Mouse (Mus musculus): ENCODE measurements around the gene Cdkn1c.

Gene Cdkn1c

GRCm38 (mm10) chr7:143473347-143474101, 12.7 kb upstream of the Cdkn1c start, which contains the start of gene Slc22a18:
Gene Slc22a18 (plus strand): TSS chr7:143473736.
- DNase-seq: no peak

DNA sequence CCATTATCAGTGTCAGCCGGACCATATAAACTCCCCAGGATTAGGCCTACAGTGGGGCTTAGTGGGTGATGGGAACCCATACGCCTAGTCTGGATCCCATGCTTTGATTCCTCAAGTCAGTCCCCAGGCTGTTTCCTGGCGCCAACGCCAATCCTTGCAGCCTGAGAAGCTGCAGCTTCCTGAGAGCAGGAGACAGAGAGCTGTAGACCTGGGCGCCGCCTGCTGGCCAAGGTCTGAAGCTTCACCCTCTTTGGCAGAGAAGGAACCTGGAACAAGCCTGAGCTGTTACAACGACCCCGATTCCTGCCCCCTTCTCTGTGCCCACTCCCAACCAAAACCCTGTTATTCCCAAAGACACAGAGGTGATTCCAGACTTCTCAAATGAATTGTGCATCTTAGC, 9.1 kb upstream of the Cdkn1c start:
- peak; percentile 54 for DNase-seq

DNA sequence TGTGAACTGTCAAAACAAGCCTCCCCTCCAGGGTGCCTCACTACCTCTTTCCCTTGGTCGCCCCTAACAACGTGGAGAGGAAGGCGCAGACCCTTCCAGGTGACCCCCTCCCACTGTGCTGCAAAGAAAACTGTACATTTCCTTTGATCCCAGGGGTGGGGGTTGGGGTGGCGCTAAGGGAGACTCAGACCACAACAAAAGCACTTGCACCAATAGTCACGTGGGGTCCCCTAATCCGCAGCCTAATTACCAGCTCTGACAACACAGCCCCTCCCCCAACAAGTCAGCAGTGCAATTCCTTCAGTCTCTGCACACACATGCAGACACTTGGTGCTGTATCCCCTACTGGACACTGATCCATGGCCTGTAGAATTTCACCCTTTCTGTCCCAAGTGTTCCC, 6.9 kb upstream of the Cdkn1c start:
- no peak for DNase-seq

DNA sequence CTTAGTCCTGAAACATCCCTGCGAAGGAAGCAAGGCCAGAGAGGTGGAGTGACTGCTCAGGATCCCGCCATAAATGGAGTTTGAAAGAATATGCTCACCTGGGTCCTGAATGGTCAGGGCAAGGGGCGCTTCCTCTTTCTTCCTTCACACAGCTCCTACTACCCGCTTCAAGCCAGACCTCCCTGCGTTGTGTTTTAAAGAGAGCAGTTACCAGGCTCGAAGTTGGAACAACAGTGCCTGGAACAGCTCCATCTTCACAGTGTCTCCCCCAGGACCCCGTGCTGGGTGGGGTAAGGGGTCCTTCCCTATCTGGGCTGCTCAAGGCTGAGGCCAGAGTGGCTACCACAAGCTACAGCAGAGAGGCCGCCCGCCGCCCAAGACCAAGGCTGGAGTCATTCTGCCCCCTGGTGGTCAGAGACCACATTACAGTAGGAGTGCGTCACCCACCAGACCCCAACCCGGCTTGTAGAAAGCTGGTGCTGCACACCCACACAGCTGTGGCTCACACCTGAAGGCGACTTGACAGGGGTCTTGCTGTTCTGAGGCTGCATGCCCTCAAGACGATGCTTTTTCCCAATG, 5.3 kb upstream of the Cdkn1c start:
- DNase-seq: peak; percentile 65

GRCm38 (mm10) chr7:143464811-143465560, 4.1 kb upstream of the Cdkn1c start:
- DNase-seq: no peak

DNA sequence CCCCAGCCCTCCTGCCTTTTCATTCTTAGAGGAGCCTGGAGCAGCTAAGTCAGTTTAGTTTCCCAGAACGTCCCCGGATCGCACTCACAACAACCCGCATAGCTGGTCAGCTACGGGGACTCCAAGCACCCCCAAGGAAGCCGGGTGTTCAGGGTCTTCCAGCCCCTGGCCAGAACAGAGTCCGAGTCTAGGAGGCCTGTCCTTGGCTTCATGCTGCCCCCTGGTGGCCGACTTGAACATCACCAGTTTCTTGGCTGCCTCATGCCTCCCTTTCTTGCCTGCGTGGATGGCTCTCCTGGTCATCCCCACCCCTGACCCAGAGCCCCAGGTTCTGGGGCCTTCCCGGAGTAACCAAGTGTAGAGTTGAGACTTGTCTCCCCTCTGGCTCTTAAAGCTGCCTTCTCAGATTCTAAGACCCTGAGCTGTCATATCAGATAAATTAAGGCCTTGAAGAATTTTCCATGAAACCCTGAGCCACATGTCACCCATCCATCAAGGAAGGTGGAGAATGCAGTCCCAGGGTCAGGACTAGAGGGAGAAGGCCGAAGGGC, 3.1 kb upstream of the Cdkn1c start:
- DNase-seq: peak; percentile 67

- DNase-seq: no peak
Observed at GRCm38 (mm10) chr7:143462516-143462915, 1.7 kb upstream of the Cdkn1c start.

- DNase-seq: no peak
Observed at GRCm38 (mm10) chr7:143461920-143462319, 1.1 kb upstream of the Cdkn1c start.

DNA sequence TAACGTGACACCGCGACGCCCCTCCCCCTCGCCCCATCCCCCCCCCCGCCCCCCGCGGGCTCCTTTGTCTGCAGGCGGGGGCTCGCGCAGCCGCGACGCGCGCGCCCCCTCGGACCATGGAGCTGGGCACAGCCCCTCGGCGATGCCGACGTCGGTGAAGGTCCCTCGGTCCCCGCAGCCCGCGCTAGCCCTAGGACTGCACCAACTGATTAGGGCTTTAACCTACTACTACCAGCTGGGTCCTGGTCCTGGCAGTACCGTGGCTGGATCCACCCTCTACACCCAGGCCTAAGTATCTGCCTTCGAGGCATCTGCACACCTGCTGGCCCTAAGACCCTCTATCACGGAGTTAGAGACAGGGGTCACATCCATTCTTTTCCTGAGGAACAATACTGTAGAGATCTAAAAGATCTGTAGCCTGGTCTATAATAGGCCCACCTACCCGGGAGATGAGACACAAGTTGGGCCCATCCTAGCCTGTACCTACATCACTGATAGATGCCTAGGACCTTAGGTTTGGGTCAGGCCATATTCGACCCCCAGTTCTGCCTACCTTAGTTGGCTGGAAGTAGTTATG, 532 bp upstream of the Cdkn1c start:
- DNase-seq: no peak

- no peak for DNase-seq
Observed at GRCm38 (mm10) chr7:143460217-143460834, 524 bp downstream of the Cdkn1c start.

GRCm38 (mm10) chr7:143459332-143460211, 1.3 kb downstream of the Cdkn1c start:
- no peak for DNase-seq

GRCm38 (mm10) chr7:143458963-143459331, 1.9 kb downstream of the Cdkn1c start:
- no peak for DNase-seq

DNA sequence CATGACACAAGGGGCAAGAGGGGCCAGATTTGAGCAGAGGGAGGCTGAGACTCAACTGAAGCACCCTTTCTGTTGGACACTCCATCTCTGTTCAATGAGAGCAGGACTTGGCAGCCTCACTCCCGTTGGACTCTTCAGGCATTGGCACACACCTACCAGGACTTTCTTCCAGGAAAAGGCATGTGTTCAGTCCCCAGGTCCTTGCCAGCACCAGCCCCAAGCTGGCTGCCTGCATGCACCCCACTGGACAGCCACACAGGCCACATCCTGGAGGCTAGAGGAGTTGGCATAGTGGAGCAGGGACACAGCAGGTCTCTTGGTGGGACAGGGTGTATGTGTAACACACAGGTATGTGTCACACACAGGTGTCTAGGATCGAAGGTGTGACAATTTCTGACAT, 13.7 kb downstream of the Cdkn1c start:
- peak; percentile 83 for DNase-seq

GRCm38 (mm10) chr7:143445651-143446460, 15.0 kb downstream of the Cdkn1c start:
- no peak for DNase-seq

- DNase-seq: no peak
Observed at GRCm38 (mm10) chr7:143444955-143445648, 15.7 kb downstream of the Cdkn1c start.

GRCm38 (mm10) chr7:143444580-143444954, 16.3 kb downstream of the Cdkn1c start:
- no peak for DNase-seq

- DNase-seq: no peak
Observed at GRCm38 (mm10) chr7:143438965-143439364, 21.9 kb downstream of the Cdkn1c start.

DNA sequence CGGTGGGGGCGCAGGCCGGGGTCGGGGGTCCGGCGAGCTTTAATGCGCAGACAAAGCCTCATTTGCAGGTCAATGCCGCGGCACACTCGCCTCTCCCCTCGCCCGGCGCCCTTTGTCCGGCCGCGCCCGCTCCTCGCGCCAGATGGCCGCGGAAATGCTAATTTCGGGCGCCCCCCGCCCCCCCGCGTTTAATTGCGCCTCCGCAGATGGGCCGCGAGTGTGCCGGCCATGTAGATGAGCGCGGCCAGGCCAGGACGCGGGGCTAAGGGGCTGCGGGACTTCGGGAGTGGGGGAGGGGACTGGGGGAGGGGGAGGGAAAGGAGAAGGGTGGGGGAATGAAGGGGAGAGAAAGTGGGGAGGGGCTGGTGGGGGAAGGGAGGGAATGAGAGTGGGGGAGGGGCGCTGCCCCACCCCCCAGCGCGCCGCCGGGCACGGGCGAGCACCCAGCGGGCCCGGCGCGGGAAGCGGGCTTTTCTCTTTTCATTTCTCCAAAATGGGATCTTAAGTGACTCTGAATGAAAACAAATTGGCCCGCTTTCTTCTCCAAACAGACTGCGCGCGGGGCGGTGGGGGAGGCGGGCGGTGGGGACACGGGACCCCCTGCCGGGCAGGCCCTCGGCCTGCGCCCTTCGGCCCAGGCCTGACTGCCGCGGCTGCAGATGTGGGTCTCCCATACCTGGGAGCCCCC, 22.8 kb downstream of the Cdkn1c start:
- DNase-seq: no peak

- no peak for DNase-seq
Observed at GRCm38 (mm10) chr7:143437231-143437893, 23.5 kb downstream of the Cdkn1c start.

All from cerebellum, adult 11 months (tissue).